Mouse (Mus musculus): ENCODE measurements at regions not wholly inside any gene's neighbourhood (a gene's known extent, or its start where the extent isn't known, plus 50 kb on each side); places are given as distances from the start of the nearest gene placed in this dataset.
"Not testable (repeated sequence)": the region's sequence is repeated elsewhere in the genome, so short reads cannot be mapped to it uniquely, and the experiment has no call there.

DNA sequence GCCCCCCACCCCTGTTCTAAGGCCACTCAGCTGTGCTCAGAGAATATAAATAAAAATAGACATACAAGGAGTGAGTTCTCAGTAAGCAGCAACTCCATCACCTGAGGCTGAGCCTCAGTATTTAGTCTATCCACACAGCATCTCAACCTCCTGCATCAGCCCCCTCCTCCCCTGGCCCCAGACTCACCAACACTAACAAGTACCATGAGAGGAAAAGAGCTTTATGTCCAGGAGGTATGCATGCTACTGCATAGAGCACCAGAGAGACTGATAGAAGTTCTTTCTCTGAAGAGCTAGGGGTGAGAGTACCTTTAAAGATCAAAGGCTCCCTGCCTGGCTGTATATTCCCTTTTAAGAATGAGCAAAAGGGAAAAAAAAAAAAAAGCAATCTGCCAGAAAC lies 100.3 kb upstream of the Arhgap20 start:
- no peak for DNase-seq

- DNase-seq = not testable (repeated sequence)
These were observed 96.2 kb upstream of the Arhgap20 start for GRCm38 (mm10) chr9:51668976-51669375.

DNA sequence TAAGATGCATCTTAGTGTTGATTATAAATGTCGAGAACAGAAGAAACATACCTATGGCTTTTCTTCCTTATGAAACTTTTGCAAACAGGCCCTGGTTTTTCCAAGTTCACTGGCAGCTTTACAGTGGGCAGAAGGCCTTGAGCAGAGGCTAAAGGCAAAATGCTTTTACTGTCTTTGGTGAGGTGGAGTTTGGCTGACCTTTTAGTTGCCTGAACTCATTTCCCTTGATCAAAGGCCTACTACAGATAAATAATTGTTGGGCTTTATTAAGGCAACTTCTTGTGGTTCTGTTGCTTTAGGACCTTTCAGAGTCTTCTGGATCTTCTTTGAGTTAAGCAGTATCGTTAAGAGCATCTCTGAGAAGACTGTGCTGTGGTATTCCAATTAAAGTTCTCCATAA lies 94.6 kb upstream of the Arhgap20 start:
- DNase-seq = no peak

DNA sequence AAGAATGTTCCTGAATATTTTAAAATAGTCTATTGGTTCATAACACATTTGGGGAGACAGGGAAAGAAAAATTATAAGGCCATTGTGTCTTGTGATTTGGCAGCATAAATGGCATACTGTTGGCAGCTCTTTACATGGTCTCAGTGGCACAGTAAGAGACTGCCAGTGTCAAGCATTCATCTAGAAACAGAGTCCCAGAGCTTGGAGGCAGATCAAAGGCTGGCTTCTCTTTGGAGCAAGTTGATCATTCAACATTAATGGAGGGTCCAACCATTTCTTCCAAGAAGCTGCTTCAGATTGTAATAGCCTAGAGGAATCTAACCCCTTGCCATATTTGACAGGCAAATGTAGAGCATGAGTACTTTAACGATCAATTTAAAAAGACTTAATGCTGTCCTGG lies 78.6 kb upstream of the Arhgap20 start:
- DNase-seq = no peak

GRCm38 (mm10) chr9:51714326-51714725 lies 50.8 kb upstream of the Arhgap20 start:
- DNase-seq = no peak

Measured in thymus, postnatal 36 days (tissue).